Mouse (Mus musculus) gonadal fat pad, adult 2 months (tissue): ENCODE data around the gene Ndufc2. TPM values are rescaled to one million over a fixed set of nuclear protein-coding genes. Genes with fewer than 3 reads are reported as not detected.
"Not testable (repeated sequence)": the region's sequence is repeated elsewhere in the genome, so short reads cannot be mapped to it uniquely, and the experiment has no call there.

Experiments used
- DNase-seq: peaks from one replicate; pipeline ENCODE4 v3.0.0-alpha.2; 2012; ENCODE audit warnings: low read depth
- polyA plus RNA-seq: library from polyadenylated mRNA; depleted of rRNA; stranded (reverse); fragments of >200 nt; gene quantifications from 2 replicates; pipeline ENCODE4 v1.2.3, GENCODE M21; 2012; rRNA removed

Ndufc2 gene
- polyA plus RNA-seq, 1 experiment: 150 TPM

- DNase-seq: no peak
These were observed 27.5 kb downstream of the Ndufc2 start for GRCm38 (mm10) chr7:97427296-97427695.

DNA sequence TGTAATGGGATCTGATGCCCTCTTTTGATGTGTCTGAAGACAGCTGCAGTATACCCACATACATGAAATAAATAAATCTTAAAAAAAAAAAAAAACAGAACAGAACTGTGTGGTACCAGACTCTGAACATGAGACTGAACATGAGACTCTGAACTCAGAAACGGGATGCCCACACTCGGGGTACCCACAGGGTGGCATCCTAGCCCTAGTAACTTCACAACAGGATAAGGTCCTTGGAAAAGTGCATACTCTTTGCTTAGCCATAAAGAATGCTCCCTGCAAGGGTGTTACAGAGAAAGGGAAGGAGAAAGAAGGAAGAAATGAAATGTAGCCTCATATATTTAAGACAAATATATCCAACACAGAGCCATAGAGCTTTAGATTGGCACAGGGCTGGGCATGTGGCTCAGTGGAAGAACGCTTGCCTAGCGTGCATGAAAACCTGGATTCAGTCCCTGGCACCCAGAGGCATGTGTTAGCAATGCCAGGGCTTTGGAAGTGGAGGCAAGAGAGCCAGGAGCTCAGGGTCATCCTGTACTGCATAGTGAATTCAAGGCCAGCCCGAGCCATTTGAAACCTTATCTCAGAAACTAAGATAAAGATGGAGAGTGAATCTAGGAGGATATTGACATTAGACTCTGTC lies 28.1 kb downstream of the Ndufc2 start:
- no peak for DNase-seq

DNA sequence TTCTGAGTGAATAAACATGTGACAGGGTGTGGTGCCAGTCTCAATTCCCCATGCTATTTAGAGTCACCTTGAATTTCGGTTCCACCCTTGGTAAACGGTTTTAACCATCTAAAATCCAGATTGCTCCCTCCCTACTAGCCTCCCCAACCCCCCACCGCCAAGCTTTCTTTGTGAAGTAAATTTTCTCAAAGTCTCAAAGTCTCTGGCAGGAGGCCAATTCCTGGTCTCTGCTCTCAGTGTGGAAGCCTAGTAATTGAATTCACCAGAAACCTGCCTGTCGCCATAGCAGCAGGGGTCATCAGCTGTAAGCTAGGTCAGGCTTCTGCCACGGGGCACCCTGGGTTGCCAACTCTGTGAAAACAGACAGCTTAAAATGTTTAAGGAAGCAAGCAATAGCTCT lies 29.9 kb downstream of the Ndufc2 start:
- no peak for DNase-seq

DNA sequence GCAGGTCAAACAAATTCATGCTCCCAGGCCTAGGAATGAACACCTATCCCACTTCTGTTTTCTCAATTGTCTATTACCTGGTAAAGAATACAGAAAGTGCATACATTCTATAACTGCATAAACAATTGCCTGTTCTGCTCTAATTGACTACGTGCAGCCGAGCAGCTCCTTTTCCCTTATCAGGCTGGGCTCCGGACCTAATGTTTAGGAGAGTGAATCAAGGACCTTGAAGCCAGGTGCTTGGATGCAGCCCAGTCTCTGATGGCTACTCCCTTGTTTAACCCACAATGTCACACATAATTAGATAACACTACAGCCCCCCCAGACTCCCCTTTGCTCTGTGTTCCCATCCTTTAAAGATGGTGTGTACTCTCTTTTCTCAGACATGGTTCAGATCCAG lies 33.7 kb downstream of the Ndufc2 start:
- DNase-seq: not testable (repeated sequence)

DNA sequence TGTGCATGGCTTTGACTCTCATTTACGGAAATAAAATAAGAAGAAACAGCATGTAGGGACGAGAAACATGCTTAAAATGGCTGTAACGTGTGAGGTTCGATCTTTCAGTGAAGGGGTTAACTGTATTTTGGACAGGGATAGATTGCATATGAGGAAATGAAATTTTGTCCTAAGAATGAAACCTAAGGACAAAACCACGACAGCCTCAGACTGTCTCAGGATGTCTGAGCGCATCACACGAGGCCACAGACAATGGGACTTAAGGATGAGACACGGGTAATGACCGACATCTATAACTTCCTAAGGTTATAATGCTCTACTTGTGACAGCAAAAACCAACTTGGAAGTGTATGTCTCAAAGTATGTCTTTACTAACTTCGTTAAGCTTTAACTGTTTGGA lies 34.7 kb downstream of the Ndufc2 start:
- no peak for DNase-seq

GRCm38 (mm10) chr7:97438986-97439385 lies 39.2 kb downstream of the Ndufc2 start:
- DNase-seq: no peak

DNA sequence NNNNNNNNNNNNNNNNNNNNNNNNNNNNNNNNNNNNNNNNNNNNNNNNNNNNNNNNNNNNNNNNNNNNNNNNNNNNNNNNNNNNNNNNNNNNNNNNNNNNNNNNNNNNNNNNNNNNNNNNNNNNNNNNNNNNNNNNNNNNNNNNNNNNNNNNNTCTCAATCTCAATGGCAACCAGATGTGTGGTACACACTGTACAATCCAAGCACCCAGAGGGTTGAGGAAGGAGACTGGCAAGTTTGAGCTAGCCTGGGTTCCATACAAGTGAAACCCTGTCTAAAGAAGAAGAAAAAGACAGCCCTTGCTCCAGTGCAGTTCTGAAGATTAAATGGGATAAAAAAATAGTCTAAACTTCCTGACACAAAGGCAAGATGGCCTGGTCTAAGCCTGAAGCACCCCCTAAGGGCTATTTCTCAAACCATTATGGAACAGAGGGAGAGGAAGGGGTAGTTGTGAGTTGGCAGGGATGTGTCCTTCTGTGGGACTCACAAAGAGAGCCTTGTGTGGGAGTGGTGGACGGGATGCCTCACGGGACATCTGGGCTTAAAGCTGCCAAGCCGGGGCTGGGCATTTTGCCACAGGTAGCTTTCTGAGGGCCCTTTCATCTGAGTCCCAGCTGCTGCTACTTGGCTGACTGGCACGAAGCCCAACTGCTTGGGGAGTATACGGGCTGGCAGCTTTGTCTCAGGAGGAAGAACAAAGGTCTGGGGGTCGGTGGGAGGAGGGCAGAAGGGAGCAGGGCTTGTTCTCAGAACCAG lies 46.5 kb downstream of the Ndufc2 start:
- DNase-seq: peak; percentile 89

GRCm38 (mm10) chr7:97447050-97447531 lies 47.3 kb downstream of the Ndufc2 start:
- DNase-seq: no peak

DNA sequence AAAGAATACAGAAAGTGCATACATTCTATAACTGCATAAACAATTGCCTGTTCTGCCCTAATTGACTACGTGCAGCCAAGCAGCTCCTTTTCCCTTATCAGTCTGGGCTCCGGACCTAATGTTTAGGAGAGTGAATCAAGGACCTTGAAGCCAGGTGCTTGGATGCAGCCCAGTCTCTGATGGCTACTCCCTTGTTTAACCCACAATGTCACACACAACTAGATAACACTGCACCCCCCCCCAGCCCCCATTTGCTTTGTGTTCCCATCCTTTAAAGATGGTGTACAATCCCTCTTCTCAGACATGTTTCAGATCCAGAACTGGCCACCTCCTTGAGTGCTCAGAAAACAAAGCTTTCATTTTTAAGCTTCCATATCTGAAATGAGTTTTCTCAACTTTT lies 51.2 kb downstream of the Ndufc2 start, which contains the start of gene Kctd14:
Kctd14 (plus strand) TSS at position 301 of the 400 bp plus-strand sequence.
- DNase-seq: not testable (repeated sequence)

GRCm38 (mm10) chr7:97452196-97452595 lies 52.4 kb downstream of the Ndufc2 start:
- no peak for DNase-seq

GRCm38 (mm10) chr7:97453141-97453921 lies 53.5 kb downstream of the Ndufc2 start:
- no peak for DNase-seq

DNA sequence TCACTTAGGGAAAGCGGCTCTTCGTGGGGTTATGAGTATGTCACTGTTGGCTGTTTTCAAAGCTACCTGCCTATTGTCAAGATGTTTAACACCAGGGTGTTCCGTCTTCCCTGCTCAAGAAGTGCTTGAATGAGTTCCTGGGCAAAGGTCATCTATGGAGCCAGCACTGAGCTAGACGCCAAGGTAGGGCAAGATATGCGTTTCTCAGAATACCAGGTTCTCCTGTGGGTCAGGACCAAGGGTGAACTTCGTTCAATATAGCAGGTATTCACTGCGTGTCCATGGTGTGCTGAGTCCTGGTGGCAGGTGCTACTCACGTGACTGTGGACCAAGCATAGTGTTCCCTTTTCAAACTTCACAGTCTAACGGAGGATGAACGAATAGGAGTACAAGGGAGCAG lies 55.0 kb downstream of the Ndufc2 start:
- DNase-seq: no peak

GRCm38 (mm10) chr7:97455577-97455976 lies 55.8 kb downstream of the Ndufc2 start:
- DNase-seq: no peak

Other genes starting within 250 kb of the Ndufc2 start
- gene Usp35, start 68.0 kb upstream of the Ndufc2 start, polyA plus RNA-seq: 7.5 and 7.7 TPM in 2 replicates
- 9.6 and 10.2 TPM in 2 replicates for gene Kctd21, start 67.7 kb upstream of the Ndufc2 start, polyA plus RNA-seq
- gene Alg8, start 28.4 kb upstream of the Ndufc2 start, polyA plus RNA-seq: 14.0 and 14.8 TPM in 2 replicates
- gene Thrsp, start 17.7 kb downstream of the Ndufc2 start, polyA plus RNA-seq: 533 and 1,341 TPM in 2 replicates
- 4.6 and 6.7 TPM in 2 replicates for gene Kctd14, start 51.3 kb downstream of the Ndufc2 start, polyA plus RNA-seq
- gene Ints4, start 81.0 kb downstream of the Ndufc2 start, polyA plus RNA-seq: 92.0 and 113 TPM in 2 replicates
- 54.9 and 74.8 TPM in 2 replicates for gene Aamdc, start 179.5 kb downstream of the Ndufc2 start, polyA plus RNA-seq
- gene Rsf1, start 179.9 kb downstream of the Ndufc2 start, polyA plus RNA-seq: 2.2 and 3.1 TPM in 2 replicates